Mouse (Mus musculus) erythroblast, embryonic 14.5 days (primary cell): ENCODE measurements around the gene 4930402F06Rik.

ENCODE experiments used
- GATA1 ChIP-seq: IDR thresholded peaks from 2 replicates; pipeline ENCODE4 v1.6.1; 2012; ENCODE audit warnings: low read length, inconsistent platforms, mixed read lengths
- TAL1 ChIP-seq: IDR thresholded peaks from 3 replicates; pipeline ENCODE4 v1.6.1; 2012; ENCODE audit warnings: low read length, inconsistent platforms, mixed read lengths

GRCm38 (mm10) chr2:35411640-35412190 lies 14.7 kb upstream of the 4930402F06Rik start:
- TF ChIP-seq GATA1 (no peak), TAL1 (no peak)
